Mouse (Mus musculus): ENCODE data around the gene Dmtf1. TPM values are rescaled to one million over a fixed set of nuclear protein-coding genes. Genes with fewer than 3 reads are reported as not detected.

Gene Dmtf1
- polyA plus RNA-seq, 1 experiment from 2014 or later: 45.2 TPM

DNA sequence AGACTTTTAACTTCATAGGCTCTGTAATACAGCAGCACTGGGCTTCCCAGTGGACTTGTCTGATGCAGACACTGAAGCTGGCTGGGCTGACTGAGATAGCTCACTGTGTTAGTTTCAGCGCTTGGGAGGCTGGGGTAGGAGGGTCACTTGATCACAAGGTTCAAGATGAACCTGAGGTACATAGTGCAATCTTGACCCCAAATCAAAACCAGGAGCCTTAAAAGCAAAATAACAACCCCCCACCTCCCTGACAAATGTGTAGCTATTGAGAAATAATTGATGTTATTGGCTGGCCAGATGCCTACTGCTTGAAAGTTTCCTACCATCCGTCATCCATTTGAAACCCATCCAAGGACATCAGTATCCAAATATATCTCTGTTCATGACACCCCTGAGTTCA is 58.9 kb downstream of the Dmtf1 start:
- no peak overlapping the region for H3K4me2 ChIP-seq (ENCODE audit: low read length)
- DNase-seq (ENCODE audit: low spot score): no peak
- WGBS: 91% methylated on average over 2 of the region's 2 CpGs

DNA sequence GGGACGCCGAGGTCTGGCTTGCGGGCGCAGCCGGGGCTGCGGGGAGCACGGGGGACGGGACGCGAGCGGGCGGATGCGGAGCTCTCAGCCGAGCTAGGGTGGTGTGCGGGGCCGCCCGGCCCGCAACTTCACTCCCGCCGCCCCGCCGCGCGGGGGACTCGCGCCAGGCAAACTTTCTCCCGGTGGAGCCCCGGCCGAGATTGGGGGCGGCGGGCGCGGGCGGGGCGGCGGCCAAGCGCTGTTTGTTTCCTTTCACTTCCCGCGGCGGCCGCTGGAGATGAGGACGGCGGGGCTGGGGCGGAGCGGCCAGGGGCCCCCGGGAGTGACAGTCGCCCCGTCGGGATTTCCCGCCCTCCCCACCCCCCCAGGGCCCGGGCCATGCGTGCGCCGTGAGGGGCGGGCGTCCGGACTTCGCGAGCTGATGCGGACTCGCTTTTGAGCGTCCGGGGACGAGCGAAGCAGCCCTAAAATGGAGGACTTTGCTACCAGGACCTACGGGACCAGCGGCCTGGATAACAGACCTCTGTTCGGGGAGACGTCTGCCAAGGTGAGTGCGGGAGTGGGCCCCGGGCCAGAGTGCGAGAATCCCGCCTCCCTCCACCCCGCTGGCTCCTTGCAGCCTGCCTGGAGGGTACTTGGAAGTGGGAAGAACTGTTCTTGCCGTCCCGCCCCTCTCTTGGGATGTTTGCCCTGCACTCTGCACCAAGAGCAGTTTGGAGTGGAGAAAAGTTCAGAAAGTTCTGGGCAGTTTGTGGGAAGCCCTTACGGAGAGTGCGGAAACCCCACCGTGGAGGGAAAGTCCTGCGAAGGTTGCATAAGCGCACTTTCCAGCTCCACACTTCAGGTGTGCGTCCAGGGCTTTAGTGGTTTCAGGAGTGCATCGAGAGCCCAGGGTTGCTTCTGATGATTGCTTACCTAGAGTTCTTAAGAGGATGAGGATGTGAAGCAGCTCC is 60.5 kb downstream of the Dmtf1 start:
- WGBS: 1% methylated on average over 64 of the region's 83 CpGs
- H3K36me3 ChIP-seq (ENCODE audit: control insufficient read depth, insufficient read depth, low read length): no peaks in the 10 kb centered on the region
- DNase-seq (ENCODE audit: low spot score): peak; percentile 86
- peak overlapping the region; percentile 78 for H3K9ac ChIP-seq (ENCODE audit: low read length)
- peak overlapping the region; percentile 87 for H3K4me2 ChIP-seq (ENCODE audit: low read length)
- peaks cover 14% of the 10 kb centered on the region; the same call in 1 of the 2 replicates for H3K27me3 ChIP-seq (replicated peaks; ENCODE audit: control insufficient read depth, insufficient read depth, low read length)
- H3K4me3 ChIP-seq (ENCODE audit: low read depth, low read length): peak overlapping the region; percentile 70
- H3K27ac ChIP-seq (ENCODE audit: low read depth): no peak overlapping the region
- H3K4me1 ChIP-seq (replicated peaks; ENCODE audit: control insufficient read depth, insufficient read depth, low read length): no peaks in the 10 kb centered on the region
- ATAC-seq (replicated peaks; ENCODE audit: low FRiP score, low TSS enrichment, low read depth): peak; percentile 83
- peaks cover 5% of the 10 kb centered on the region for H3K9me3 ChIP-seq (ENCODE audit: control insufficient read depth, low read length)

More for the DNA sequence above, 58.9 kb downstream of the Dmtf1 start:
- H3K9ac ChIP-seq (ENCODE audit: low read length): no peak overlapping the region
- no peak overlapping the region for H3K4me3 ChIP-seq (ENCODE audit: low read depth, low read length)
- H3K36me3 ChIP-seq (ENCODE audit: control insufficient read depth, insufficient read depth, low read length): no peaks in the 10 kb centered on the region
- peaks cover 14% of the 10 kb centered on the region; the same call in 1 of the 2 replicates for H3K27me3 ChIP-seq (replicated peaks; ENCODE audit: control insufficient read depth, insufficient read depth, low read length)
- no peak overlapping the region for H3K27ac ChIP-seq (ENCODE audit: low read depth)
- H3K4me1 ChIP-seq (replicated peaks; ENCODE audit: control insufficient read depth, insufficient read depth, low read length): no peaks in the 10 kb centered on the region
- no peak for ATAC-seq (replicated peaks; ENCODE audit: low FRiP score, low TSS enrichment, low read depth)
- no peaks in the 10 kb centered on the region for H3K9me3 ChIP-seq (ENCODE audit: control insufficient read depth, low read length)

DNA sequence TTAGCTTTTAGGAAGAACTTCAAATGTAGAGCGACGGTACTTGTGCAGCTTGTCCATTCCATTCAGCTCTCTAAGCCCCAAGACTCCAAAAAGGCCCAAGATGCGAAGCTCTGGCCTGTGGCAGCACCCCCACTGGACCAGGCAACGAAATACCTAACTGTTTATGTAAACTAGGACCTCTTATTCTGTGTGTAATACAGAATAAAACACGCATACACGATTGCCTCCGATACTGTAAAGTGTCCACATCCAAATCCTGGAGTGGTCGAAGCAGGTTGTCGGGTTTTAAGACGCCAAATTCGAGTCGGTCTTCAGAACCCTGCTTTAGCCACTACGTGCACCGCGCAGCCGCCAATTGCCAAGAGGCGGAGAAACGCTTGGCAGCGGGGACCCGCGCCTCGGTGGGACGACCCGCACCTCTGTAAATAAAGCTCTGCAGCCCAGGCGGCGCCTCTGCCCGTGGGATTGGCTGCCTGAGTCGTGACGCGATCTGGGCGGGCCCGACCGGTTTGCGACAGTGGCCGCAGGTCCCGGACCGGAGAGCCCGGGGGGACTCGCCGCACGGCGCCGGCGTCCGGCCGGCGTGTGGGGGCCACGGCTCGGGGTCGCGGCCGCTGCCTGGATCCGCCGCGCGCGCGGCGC is 61.2 kb downstream of the Dmtf1 start, which contains the start of gene Tmem243:
Gene Tmem243 (plus strand): TSS at position 462 of the 642 bp plus-strand sequence.
- WGBS: under 1% methylated on average over 59 of the region's 59 CpGs
- no peak within 1 kb of the TSS for H3K27ac ChIP-seq (ENCODE audit: low read depth)

GRCm38 (mm10) chr5:9093490-9093889 is 68.1 kb downstream of the Dmtf1 start:
- H3K4me2 ChIP-seq (ENCODE audit: low read length): no peak overlapping the region
- H3K36me3 ChIP-seq (ENCODE audit: control insufficient read depth, insufficient read depth, low read length): no peaks in the 10 kb centered on the region
- H3K27ac ChIP-seq (ENCODE audit: low read depth): no peak overlapping the region
- no peaks in the 10 kb centered on the region for H3K4me1 ChIP-seq (replicated peaks; ENCODE audit: control insufficient read depth, insufficient read depth, low read length)
- 82% methylated on average over 4 of the region's 4 CpGs for WGBS
- no peak overlapping the region for H3K9ac ChIP-seq (ENCODE audit: low read length)
- ATAC-seq (replicated peaks; ENCODE audit: low FRiP score, low TSS enrichment, low read depth) (no peak), DNase-seq (ENCODE audit: low spot score) (no peak)
- H3K4me3 ChIP-seq (ENCODE audit: low read depth, low read length): no peak overlapping the region
- H3K27me3 ChIP-seq (replicated peaks; ENCODE audit: control insufficient read depth, insufficient read depth, low read length): no peaks in the 10 kb centered on the region
- H3K9me3 ChIP-seq (ENCODE audit: control insufficient read depth, low read length): peaks cover 6% of the 10 kb centered on the region

More for the DNA sequence above, 61.2 kb downstream of the Dmtf1 start, which contains the start of gene Tmem243:
- H3K9me3 ChIP-seq (ENCODE audit: control insufficient read depth, low read length): peaks cover 6% of the 10 kb centered on the region
- peak within 1 kb of the TSS; percentile 87 for H3K4me2 ChIP-seq (ENCODE audit: low read length)
- peak; percentile 95 for ATAC-seq (replicated peaks; ENCODE audit: low FRiP score, low TSS enrichment, low read depth)
- peak within 1 kb of the TSS; percentile 70 for H3K4me3 ChIP-seq (ENCODE audit: low read depth, low read length)
- DNase-seq (ENCODE audit: low spot score): peak; percentile 91
- no peaks in the 10 kb centered on the region for H3K4me1 ChIP-seq (replicated peaks; ENCODE audit: control insufficient read depth, insufficient read depth, low read length)
- H3K36me3 ChIP-seq (ENCODE audit: control insufficient read depth, insufficient read depth, low read length): no peaks in the 10 kb centered on the region
- peaks cover 14% of the 10 kb centered on the region; the same call in 1 of the 2 replicates for H3K27me3 ChIP-seq (replicated peaks; ENCODE audit: control insufficient read depth, insufficient read depth, low read length)
- peak within 1 kb of the TSS; percentile 78 for H3K9ac ChIP-seq (ENCODE audit: low read length)

- Histone ChIP-seq H3K4me1 (replicated peaks; ENCODE audit: control insufficient read depth, insufficient read depth, low read length) (no peaks in the 10 kb centered on the region), H3K36me3 (ENCODE audit: control insufficient read depth, insufficient read depth, low read length) (no peaks in the 10 kb centered on the region), H3K9ac (ENCODE audit: low read length) (no peak overlapping the region), H3K27me3 (replicated peaks; ENCODE audit: control insufficient read depth, insufficient read depth, low read length) (no peaks in the 10 kb centered on the region), H3K4me3 (ENCODE audit: low read depth, low read length) (no peak overlapping the region), H3K27ac (ENCODE audit: low read depth) (no peak overlapping the region), H3K9me3 (ENCODE audit: control insufficient read depth, low read length) (peaks cover 6% of the 10 kb centered on the region), H3K4me2 (ENCODE audit: low read length) (no peak overlapping the region)
- DNase-seq (ENCODE audit: low spot score) (no peak), ATAC-seq (replicated peaks; ENCODE audit: low FRiP score, low TSS enrichment, low read depth) (no peak)
- 72% methylated on average over 1 of the region's 1 CpGs for WGBS
These were observed 68.9 kb downstream of the Dmtf1 start for GRCm38 (mm10) chr5:9092716-9093115.

DNA sequence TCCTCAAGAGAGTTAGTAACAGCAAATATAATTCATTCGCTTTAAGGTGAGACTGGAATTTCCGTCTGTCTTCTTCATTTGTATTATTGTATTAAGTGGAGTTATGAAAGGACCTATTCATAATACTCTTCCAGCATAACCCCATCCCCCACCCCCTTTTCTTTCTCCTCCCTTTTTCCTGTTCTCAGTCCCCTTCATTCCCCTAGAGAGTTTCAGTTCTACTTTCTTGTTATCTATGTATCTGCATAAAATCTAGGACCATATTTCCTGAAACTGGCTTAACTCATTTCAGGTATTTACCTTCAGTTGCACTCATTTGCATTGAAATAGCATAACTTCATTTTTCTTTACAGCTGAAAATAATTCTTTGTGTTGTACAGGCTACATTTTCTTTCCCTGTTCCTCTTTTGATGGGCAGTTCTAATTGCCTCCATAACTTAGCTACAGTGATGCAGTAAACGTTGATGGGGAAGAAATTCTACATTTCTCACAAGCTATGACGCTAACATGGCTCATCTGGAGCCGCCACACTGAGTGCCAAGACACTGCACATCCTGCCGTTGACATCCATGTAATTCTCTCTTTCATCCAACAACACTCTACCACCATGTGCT is 71.0 kb downstream of the Dmtf1 start:
- no peak for DNase-seq (ENCODE audit: low spot score)
- ATAC-seq (replicated peaks; ENCODE audit: low FRiP score, low TSS enrichment, low read depth): no peak
- Histone ChIP-seq H3K4me1 (replicated peaks; ENCODE audit: control insufficient read depth, insufficient read depth, low read length) (no peaks in the 10 kb centered on the region), H3K4me2 (ENCODE audit: low read length) (no peak overlapping the region), H3K36me3 (ENCODE audit: control insufficient read depth, insufficient read depth, low read length) (no peaks in the 10 kb centered on the region), H3K4me3 (ENCODE audit: low read depth, low read length) (no peak overlapping the region), H3K9ac (ENCODE audit: low read length) (no peak overlapping the region), H3K9me3 (ENCODE audit: control insufficient read depth, low read length) (no peaks in the 10 kb centered on the region), H3K27me3 (replicated peaks; ENCODE audit: control insufficient read depth, insufficient read depth, low read length) (no peaks in the 10 kb centered on the region), H3K27ac (ENCODE audit: low read depth) (no peak overlapping the region)
- WGBS: 80% methylated on average over 6 of the region's 6 CpGs

DNA sequence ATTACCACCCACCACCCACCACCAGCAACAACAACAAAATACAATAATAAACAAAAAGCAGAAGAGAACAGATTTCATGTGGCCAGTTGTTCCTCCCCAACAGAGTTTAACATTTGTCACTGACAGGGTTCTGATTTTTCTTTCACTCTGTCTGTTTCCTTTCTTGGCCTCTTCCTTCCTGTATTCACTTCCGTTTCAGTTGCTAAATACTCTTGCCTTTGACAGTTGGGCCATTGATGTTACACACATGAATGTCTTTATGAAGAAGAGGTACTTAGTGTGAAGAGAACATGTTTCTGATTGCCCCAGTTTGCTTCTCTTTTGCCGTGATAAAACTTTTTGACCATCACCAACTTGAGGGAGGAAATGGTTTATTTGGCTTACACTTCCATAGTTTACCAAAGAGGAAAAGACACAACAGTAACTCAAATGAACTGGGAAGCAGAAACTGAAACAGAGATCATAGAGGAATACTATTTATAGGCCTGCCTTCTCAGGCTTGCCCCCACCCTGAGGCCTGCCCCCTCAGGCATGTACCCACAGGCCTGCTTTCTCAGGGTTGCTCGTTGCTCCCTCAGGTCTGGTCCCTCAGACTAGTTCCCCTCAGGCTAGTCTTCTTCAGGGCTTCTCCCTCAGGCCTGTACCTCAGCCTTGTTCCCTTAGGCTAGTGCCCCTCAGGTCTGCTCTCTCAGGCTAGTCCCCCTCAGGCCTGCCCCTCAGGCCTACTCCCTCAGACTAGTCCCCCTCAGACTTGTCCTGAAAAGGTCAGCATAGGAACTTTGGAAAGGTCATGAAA is 74.5 kb downstream of the Dmtf1 start:
- Histone ChIP-seq H3K36me3 (ENCODE audit: control insufficient read depth, insufficient read depth, low read length) (no peaks in the 10 kb centered on the region), H3K27me3 (replicated peaks; ENCODE audit: control insufficient read depth, insufficient read depth, low read length) (no peaks in the 10 kb centered on the region), H3K4me3 (ENCODE audit: low read depth, low read length) (no peak overlapping the region), H3K4me1 (replicated peaks; ENCODE audit: control insufficient read depth, insufficient read depth, low read length) (no peaks in the 10 kb centered on the region), H3K9me3 (ENCODE audit: control insufficient read depth, low read length) (no peaks in the 10 kb centered on the region), H3K4me2 (ENCODE audit: low read length) (no peak overlapping the region), H3K9ac (ENCODE audit: low read length) (no peak overlapping the region), H3K27ac (ENCODE audit: low read depth) (no peak overlapping the region)
- DNase-seq (ENCODE audit: low spot score) (no peak), ATAC-seq (replicated peaks; ENCODE audit: low FRiP score, low TSS enrichment, low read depth) (no peak)
- WGBS: 57% methylated on average over 3 of the region's 3 CpGs

Data from intestine, embryonic 14.5 days (tissue).